Mouse (Mus musculus) megakaryocyte progenitor cell, adult 5-6 weeks (primary cell): ENCODE results near the gene Acvr1b. TPM values are rescaled to one million over a fixed set of nuclear protein-coding genes. Genes with fewer than 3 reads are reported as not detected.

Experiments
- total RNA-seq, 2 experiments: library from RNA; stranded (forward) in 1 of 2; stranded (reverse) in 1 of 2; fragments of 157-497, 149-512 nt in 1 of 2; fragments of 200-1000 nt in 1 of 2; gene quantifications; 2 replicates each; pipeline versions ENCODE4 v1.2.3 to v1.2.4; 2015 to 2017

Gene Acvr1b
- total RNA-seq, 2 experiments from 2014 or later: 4.8 to 6.4 TPM

Other genes with a start within 250 kb of the Acvr1b start
- not detected in 2 replicates for gene Gm47841, start 126.7 kb upstream of the Acvr1b start, total RNA-seq (2015)
- not detected in 2 replicates for gene Gm47841, start 126.7 kb upstream of the Acvr1b start, total RNA-seq (2017)
- gene Fignl2, start 95.5 kb upstream of the Acvr1b start, total RNA-seq (2015): not detected in 2 replicates
- gene Fignl2, start 95.5 kb upstream of the Acvr1b start, total RNA-seq (2017): under 0.01 TPM in 1 of 2 replicates, not detected in the other
- gene Ankrd33, start 58.3 kb upstream of the Acvr1b start, total RNA-seq (2015): not detected in 2 replicates
- gene Ankrd33, start 58.3 kb upstream of the Acvr1b start, total RNA-seq (2017): not detected in 2 replicates
- 0.27 and 1.1 TPM in 2 replicates for gene Acvrl1, start 45.5 kb upstream of the Acvr1b start, total RNA-seq (2015)
- gene Acvrl1, start 45.5 kb upstream of the Acvr1b start, total RNA-seq (2017): 1.6 and 1.7 TPM in 2 replicates
- 0.98 and 1.1 TPM in 2 replicates for gene Grasp, start 50.1 kb downstream of the Acvr1b start, total RNA-seq (2015)
- 1.00 and 1.1 TPM in 2 replicates for gene Grasp, start 50.1 kb downstream of the Acvr1b start, total RNA-seq (2017)
- gene Nr4a1, start 80.2 kb downstream of the Acvr1b start, total RNA-seq (2015): 6.5 and 11.3 TPM in 2 replicates
- gene Nr4a1, start 80.2 kb downstream of the Acvr1b start, total RNA-seq (2017): 7.1 and 7.9 TPM in 2 replicates
- 7.9 and 13.1 TPM in 2 replicates for gene Atg101, start 110.2 kb downstream of the Acvr1b start, total RNA-seq (2015)
- gene Atg101, start 110.2 kb downstream of the Acvr1b start, total RNA-seq (2017): 58.6 and 63.5 TPM in 2 replicates
- gene 6030408B16Rik, start 119.1 kb downstream of the Acvr1b start, total RNA-seq (2015): not detected in 2 replicates
- gene 6030408B16Rik, start 119.1 kb downstream of the Acvr1b start, total RNA-seq (2017): not detected in 2 replicates
- gene Krt80, start 196.1 kb downstream of the Acvr1b start, total RNA-seq (2015): 1.8 and 3.1 TPM in 2 replicates
- gene Krt80, start 196.1 kb downstream of the Acvr1b start, total RNA-seq (2017): 0.57 and 0.83 TPM in 2 replicates
- 1.1 TPM in 1 of 2 replicates, not detected in the other for gene Krt7, start 237.0 kb downstream of the Acvr1b start, total RNA-seq (2015)
- not detected in 2 replicates for gene Krt7, start 237.0 kb downstream of the Acvr1b start, total RNA-seq (2017)